Mouse (Mus musculus) frontal cortex, adult (tissue): ENCODE results near the gene Aes.

Source experiments
- ATAC-seq: cut with Nextera tagmentation; 2 replicates; pipeline ENCODE4 v1.9.2; 2017; ENCODE audit warnings: mild to moderate bottlenecking, moderate library complexity, mixed read lengths; ENCODE audit not compliant: low TSS enrichment

Aes gene

DNA sequence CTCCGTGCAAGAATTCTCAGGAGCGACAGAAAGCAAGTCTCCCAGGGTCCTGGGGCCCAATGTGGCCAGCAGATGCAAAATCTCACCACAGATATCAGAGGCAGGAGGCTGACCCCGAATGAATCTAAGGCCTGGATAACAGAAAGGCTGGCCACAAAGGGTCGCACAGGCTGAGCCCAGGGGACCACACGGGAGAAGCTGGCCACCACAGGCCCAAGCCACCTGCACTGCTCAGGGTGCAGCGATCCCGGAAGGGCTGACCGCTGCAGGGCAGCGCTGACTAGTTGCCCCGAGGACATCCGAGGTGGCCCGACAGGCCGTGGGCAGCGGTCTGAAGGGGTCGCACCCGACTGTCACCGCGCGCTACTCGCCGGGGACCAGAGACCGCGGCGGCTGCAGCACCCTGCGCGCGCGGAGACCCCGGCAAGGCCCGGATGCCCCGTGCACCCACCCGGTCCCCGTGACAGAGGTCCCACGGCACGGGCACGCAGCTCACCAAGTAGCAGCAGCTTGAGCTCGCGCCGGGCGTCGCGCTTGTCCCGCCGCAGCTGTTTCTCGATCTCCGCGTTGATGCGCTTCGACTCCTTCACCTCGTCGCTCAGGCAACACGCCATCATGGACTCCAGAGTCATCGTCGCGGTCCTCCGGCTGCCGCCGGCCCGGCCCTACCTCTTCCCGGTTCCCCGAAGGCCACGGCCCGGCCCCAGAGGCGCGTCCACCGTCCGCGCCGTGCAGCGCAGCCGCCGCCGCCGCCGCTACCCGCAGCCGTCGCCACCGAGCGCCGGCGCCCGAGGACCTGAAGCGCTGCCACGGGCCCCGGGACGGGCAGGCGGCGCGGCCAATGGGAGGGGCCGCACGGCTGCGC, 14.8 kb upstream of the Aes start:
- 0 out of 2 replicates have a peak, but pooled peaks have one; percentile 0 for ATAC-seq

DNA sequence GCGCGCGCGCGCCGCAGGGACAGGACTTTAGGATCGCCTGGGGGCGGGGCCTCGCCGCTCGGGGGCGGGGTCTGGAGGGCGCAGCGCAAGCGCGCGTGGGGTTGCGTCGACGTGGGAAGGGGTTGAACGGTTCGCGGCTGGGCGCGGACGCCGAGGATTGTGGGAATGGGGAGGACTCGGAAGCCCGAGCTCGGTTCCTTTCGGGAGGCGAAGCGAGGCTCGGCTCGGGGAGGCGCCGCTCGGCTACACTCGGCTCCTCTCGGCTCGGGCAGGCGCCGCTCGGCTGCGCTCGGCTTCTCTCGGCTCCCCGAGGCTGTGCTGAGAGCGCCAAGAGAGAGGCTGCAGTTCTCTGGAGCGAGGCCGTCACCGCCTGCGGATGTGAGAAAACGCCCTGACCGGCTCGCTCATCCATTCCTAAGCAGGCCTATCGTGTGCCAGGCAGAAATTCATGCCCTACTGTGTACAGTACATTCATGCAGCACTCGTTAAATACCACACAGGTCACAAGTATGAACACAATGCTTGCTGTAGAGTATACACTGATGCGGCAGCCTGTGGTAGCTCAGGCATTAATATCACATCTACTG, 14.0 kb upstream of the Aes start, which contains the start of gene Gna11:
TSS of gene Gna11 (minus strand) at position 30 of the 587 bp plus-strand sequence.
- ATAC-seq = peak; percentile 94

- ATAC-seq = no peak
Observed at GRCm38 (mm10) chr10:81546332-81546731, 13.0 kb upstream of the Aes start.

GRCm38 (mm10) chr10:81546788-81547571, 12.3 kb upstream of the Aes start:
- ATAC-seq = no peak

- no peak for ATAC-seq
Observed at GRCm38 (mm10) chr10:81548944-81549343, 10.3 kb upstream of the Aes start.

DNA sequence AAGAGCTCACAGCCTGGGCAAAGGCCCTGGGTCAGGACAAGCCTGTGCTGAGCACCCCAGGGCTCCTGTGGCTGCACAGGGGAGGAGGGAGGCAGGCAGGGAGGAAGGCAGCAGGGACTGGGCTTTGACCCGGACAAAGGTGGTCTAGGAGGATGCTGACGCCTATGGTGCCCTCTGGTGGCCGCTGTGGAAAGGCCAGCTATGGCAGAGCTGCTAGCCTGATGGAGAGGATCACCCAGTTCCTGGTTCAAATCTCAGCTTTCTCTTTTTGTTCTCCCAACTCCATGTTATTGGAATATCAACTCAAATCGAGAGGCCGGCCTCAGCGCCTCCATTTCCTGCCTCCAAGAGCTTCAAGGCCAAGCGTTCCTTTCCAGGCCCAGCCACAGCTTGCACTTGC, 9.0 kb upstream of the Aes start:
- no peak for ATAC-seq

GRCm38 (mm10) chr10:81551597-81552102, 7.6 kb upstream of the Aes start:
- peak; percentile 77 for ATAC-seq

- ATAC-seq = no peak
Observed at GRCm38 (mm10) chr10:81553232-81553631, 6.1 kb upstream of the Aes start.

DNA sequence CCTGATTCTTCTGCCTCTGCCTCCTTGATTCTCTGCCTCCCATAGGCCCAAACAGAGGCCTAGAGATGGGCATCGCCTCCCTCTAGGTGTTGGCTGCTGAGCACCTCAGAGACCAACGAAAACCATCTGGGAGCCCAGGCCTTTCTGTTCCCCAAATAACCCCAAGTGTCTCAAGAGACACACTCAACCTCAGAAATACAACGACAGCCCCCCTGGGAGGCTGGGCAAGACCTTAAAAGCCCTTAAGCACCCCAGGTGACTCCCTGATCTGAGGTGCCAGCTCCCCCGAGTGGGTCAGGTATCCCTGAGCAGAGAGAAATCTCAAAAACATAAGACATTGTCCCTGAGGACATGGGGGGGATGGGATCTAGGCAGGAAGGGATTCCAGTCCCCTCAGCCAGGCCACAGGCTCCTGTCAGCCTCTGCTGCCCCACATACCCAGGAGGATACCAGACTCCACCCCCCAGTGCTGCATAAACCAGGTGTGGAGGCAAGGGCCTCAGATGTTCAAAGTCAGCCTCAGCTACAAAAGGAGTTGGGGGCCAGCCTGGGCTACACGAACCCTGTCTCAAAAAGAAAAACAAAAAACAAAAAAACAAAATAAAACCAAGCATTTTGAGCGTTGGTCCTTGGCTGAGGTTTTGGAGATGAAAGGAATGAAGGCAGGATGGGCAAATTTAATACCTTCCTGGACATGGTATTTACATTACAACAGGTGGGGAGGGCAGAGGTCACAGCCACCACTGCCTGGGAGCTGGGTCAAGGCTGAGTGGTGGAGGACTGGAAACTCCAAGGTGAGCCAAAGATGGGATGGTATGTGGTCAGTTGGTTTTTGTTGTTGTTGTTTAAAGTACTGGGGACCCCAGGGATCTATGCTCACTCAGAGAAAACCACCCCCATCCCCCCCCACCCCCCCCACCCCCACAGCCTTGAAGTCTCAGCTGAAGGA, 5.2 kb upstream of the Aes start:
- no peak for ATAC-seq

DNA sequence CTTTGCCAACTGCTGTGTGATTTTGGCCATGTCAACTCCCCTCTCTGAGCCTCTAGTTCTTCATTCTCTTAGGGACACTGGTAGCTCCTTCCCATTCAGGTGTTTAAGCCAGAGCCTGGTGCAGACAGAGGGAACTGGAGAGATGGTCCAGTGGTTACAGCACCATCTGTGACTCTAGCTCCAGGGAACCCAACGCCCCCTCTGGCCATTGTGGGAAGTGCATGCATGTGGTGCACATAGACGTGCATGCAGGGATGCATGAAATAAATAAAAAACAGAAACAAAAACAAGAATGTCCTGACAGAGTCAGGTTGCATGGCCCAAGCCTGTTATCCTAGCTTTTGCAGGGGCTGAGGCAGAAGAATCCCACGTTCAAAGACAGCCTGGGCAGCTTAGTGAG, 3.0 kb upstream of the Aes start:
- ATAC-seq = no peak

DNA sequence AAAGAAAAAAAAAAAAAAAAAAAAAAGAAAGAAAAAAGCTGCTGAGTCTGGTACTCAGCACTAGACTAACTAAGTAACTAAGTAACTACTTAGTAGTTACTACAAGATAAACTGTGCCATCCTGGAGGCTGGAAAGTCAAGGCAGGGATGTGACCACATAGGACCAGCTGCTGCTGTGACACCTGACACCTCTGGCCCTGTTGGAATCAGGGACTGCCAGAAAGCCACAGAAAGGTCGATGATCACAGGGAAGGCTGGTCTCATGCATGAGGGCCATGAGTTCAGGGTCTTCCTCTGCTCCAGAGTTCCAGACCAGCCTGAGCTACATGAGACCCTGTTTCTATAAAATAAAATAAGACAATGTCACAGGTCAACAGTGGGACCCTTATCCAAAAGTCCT, 1.8 kb upstream of the Aes start:
- ATAC-seq = no peak

GRCm38 (mm10) chr10:81559627-81560539, 595 bp downstream of the Aes start:
- ATAC-seq = peak; percentile 64

DNA sequence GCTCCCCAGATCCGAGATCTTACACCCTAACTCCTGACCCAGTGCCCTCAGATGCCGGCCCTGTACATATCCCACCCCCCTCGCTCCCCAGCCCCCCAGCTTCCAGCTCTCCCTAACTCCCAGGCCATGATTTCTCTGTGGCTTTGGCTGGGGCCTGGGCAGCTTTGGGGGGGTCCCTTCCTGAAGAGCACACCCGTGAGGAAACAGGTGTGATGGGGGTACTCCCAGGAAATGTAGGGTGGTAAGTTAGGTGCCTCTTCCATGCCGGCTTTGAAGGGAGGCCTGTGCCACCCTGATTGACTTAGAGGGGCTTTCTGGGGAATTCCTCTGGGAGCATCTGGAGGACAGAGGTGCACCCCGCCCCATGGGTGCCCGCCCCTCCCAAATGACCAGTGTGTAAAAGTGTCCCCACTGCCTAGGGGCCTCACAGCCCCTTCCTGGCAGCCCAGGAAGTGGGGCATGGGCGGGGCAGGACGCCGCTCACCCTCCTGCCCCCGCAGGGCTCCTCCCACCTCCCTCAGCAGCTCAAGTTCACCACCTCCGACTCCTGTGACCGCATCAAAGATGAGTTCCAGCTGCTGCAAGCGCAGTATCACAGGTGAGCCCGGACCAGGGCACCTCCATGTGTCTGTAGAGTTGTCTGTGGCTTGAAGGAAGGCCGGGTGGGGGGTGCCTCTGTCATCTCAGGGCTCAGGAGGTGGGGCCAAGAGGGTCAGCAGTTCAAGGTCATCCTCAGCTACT, 1.6 kb downstream of the Aes start:
- no peak for ATAC-seq

- ATAC-seq = no peak
Observed at GRCm38 (mm10) chr10:81562411-81562810, 3.1 kb downstream of the Aes start.

GRCm38 (mm10) chr10:81563481-81563880, 4.2 kb downstream of the Aes start:
- no peak for ATAC-seq

DNA sequence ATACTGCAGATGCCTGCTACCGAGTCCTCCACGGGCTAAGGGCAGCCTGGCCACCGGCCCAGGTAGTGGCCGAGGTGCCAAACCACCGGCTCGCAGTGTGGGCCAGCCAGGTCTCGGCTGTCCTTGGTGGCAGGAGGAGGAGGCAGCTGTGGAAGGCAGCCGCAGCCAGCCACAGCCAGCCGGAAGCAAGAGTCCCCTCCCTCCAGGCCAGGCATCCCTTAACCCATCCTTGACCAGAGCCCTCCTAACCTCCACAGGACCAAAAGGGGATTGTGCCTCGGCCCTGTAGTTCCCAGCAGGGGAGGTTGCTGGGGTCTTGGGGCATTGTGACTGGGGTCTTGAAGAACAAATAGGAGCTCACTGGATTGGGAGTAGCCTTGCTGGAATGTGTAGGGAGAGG, 4.9 kb downstream of the Aes start:
- ATAC-seq = no peak

DNA sequence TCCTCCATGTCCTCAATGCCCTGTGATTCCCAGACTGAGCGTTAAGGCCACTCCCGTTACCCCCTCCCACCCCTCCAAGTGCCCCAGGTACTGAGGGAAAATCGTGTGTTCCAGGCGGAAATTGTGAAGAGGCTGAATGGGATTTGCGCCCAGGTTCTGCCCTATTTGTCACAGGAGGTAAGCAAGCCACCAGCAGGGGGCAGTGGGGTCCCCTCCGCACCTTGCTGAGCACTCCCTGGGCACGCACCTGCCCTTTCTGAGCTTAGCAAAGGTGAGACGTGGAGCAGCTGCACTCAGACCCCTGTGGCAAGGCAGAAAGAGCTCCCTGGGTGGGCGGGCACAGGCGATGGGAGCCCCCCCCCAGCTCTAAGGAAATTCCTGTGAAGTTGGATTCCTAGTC, 5.4 kb downstream of the Aes start:
- ATAC-seq = no peak

DNA sequence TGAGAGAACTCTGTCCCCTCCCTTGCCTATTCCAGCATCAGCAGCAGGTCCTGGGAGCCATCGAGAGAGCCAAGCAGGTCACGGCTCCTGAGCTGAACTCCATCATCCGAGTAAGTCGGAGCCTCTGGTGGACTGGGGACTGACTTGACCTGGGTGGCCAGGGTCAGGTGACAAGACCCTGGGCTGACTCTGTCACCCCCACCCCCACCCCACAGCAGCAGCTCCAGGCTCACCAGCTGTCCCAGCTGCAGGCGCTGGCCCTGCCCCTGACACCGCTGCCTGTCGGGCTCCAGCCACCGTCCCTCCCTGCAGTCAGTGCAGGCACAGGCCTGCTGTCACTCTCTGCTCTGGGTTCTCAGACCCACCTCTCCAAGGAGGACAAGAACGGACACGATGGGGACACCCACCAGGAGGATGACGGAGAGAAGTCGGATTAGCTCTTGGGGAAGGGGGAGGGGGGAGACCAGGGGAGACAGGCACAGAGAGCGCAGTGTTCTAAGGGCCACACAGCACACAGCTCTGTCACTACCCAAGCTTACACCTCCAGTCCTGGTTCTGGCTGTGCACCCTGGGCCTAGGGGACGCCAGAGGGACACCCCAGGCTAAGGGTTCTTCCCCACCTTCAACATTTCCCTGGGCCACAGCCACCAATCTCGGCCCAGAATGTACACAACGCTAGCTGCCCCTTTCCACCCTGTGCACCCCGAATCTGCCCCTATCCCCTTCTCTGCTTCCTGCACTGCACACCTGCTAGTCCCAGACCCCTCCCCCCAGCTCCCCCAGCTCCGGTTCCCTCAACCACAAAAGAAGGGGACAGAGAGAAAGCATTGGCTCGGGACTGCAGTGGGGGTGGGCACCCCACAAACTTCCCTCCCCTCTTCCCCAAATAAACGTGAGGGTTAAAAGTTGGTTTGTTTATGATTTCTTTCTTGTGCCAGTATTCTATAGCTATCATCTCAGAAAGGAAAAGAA, 6.3 kb downstream of the Aes start:
- ATAC-seq = no peak
